Mouse (Mus musculus): Measurements from ENCODE around the gene Galntl6.

- TF ChIP-seq CTCF (IDR thresholded peaks at IDR 0.05) (no peak), EP300 (IDR thresholded peaks at IDR 0.05) (no peak)
Observed at GRCm38 (mm10) chr8:57955501-57955900, 956.9 kb downstream of the Galntl6 start.

Measured in lung, postnatal 0 days (tissue).